Mouse (Mus musculus): ENCODE results near the gene Exoc6b. TPM values are rescaled to one million over a fixed set of nuclear protein-coding genes. Genes with fewer than 3 reads are reported as not detected.
A peak's percentile ranks its signal among the peaks of the same experiment; 100 is the strongest.

The Exoc6b gene
- total RNA-seq, 2 experiments from 2014 or later = 130 to 134 TPM

- Histone ChIP-seq H3K4me3 (no peak overlapping the region), H3K27ac (no peak overlapping the region; the same call in 1 of the 2 replicates)
- TF ChIP-seq CTCF (conservative IDR thresholded peaks at IDR 0.05) = no peak
- DNase-seq (ENCODE audit: low spot score in 2 of 2) = peak in 1 of 2 experiments; percentile 12
Observed at GRCm38 (mm10) chr6:84892926-84893772, 176.2 kb downstream of the Exoc6b start.

- Histone ChIP-seq H3K4me3 (no peak overlapping the region), H3K27ac (no peak overlapping the region)
- DNase-seq (ENCODE audit: low spot score in 2 of 2) = no peak
- no peak for TF ChIP-seq CTCF (conservative IDR thresholded peaks at IDR 0.05)
Observed at GRCm38 (mm10) chr6:84886551-84886950, 182.8 kb downstream of the Exoc6b start.

- no peak for TF ChIP-seq CTCF (conservative IDR thresholded peaks at IDR 0.05)
- H3K4me3 ChIP-seq = no peak overlapping the region
- H3K27ac ChIP-seq = no peak overlapping the region
- DNase-seq (ENCODE audit: low spot score in 2 of 2) = no peak
Observed at GRCm38 (mm10) chr6:84885080-84885479, 184.2 kb downstream of the Exoc6b start.

GRCm38 (mm10) chr6:84883720-84884119, 185.6 kb downstream of the Exoc6b start:
- no peak overlapping the region for H3K27ac ChIP-seq
- no peak for DNase-seq (ENCODE audit: low spot score in 2 of 2)
- TF ChIP-seq CTCF (conservative IDR thresholded peaks at IDR 0.05) = no peak

GRCm38 (mm10) chr6:84882663-84883517, 186.4 kb downstream of the Exoc6b start:
- Histone ChIP-seq H3K27ac (no peak overlapping the region), H3K4me3 (no peak overlapping the region)
- DNase-seq (ENCODE audit: low spot score in 2 of 2) = no peak
- no peak for TF ChIP-seq CTCF (conservative IDR thresholded peaks at IDR 0.05)

More at GRCm38 (mm10) chr6:84883720-84884119, 185.6 kb downstream of the Exoc6b start:
- H3K4me3 ChIP-seq = no peak overlapping the region

- no peak for TF ChIP-seq CTCF (conservative IDR thresholded peaks at IDR 0.05)
- no peak for DNase-seq (ENCODE audit: low spot score in 2 of 2)
- Histone ChIP-seq H3K27ac (no peak overlapping the region), H3K4me3 (no peak overlapping the region)
Observed at GRCm38 (mm10) chr6:84875869-84876268, 193.4 kb downstream of the Exoc6b start.

GRCm38 (mm10) chr6:84867114-84867513, 202.2 kb downstream of the Exoc6b start:
- H3K27ac ChIP-seq = no peak overlapping the region
- DNase-seq (ENCODE audit: low spot score in 2 of 2) = no peak
- no peak overlapping the region for H3K4me3 ChIP-seq
- peak; percentile 45 for TF ChIP-seq CTCF (conservative IDR thresholded peaks at IDR 0.05)

- Histone ChIP-seq H3K27ac (no peak overlapping the region), H3K4me3 (no peak overlapping the region)
- TF ChIP-seq CTCF (conservative IDR thresholded peaks at IDR 0.05) = no peak
- no peak for DNase-seq (ENCODE audit: low spot score in 2 of 2)
Observed at GRCm38 (mm10) chr6:84864625-84865024, 204.7 kb downstream of the Exoc6b start.

- no peak overlapping the region for H3K27ac ChIP-seq
- no peak for TF ChIP-seq CTCF (conservative IDR thresholded peaks at IDR 0.05)
- DNase-seq (ENCODE audit: low spot score in 2 of 2) = no peak
- H3K4me3 ChIP-seq = no peak overlapping the region
Observed at GRCm38 (mm10) chr6:84863816-84864375, 205.4 kb downstream of the Exoc6b start.

- no peak overlapping the region for H3K4me3 ChIP-seq
- H3K27ac ChIP-seq = no peak overlapping the region
- no peak for TF ChIP-seq CTCF (conservative IDR thresholded peaks at IDR 0.05)
- peak in 1 of 2 experiments; percentile 26 for DNase-seq (ENCODE audit: low spot score in 2 of 2)
Observed at GRCm38 (mm10) chr6:84845665-84846064, 223.6 kb downstream of the Exoc6b start.

- H3K4me3 ChIP-seq = no peak overlapping the region
- TF ChIP-seq CTCF (conservative IDR thresholded peaks at IDR 0.05) = no peak
- H3K27ac ChIP-seq = no peak overlapping the region
- DNase-seq (ENCODE audit: low spot score in 2 of 2) = no peak
Observed at GRCm38 (mm10) chr6:84841138-84841537, 228.2 kb downstream of the Exoc6b start.

GRCm38 (mm10) chr6:84807546-84807945, 261.8 kb downstream of the Exoc6b start:
- Histone ChIP-seq H3K4me3 (no peak overlapping the region), H3K27ac (no peak overlapping the region)
- DNase-seq (ENCODE audit: low spot score in 2 of 2) = no peak
- no peak for TF ChIP-seq CTCF (conservative IDR thresholded peaks at IDR 0.05)

All from layer of hippocampus, adult 2 months (tissue).